Mouse (Mus musculus) neural tube, embryonic 13.5 days (tissue): ENCODE measurements around the gene Vmn1r114. TPM values are rescaled to one million over a fixed set of nuclear protein-coding genes. Genes with fewer than 3 reads are reported as not detected.
"Not testable (repeated sequence)": the region's sequence is repeated elsewhere in the genome, so short reads cannot be mapped to it uniquely, and the experiment has no call there.

Source experiments
- ATAC-seq: fragments of 200-750 bp; cut with Nextera tagmentation; 2 replicates; pipeline ENCODE4 v1.8.0; 2017; ENCODE audit warnings: low read depth, mild to moderate bottlenecking, moderate TSS enrichment, moderate library complexity
- H3K27ac ChIP-seq: fragments of 300-500 bp; sonication (generic); replicated peaks from 2 replicates; pipeline ENCODE4 v1.5.1; 2015; ENCODE audit warnings: moderate library complexity, mild to moderate bottlenecking, inconsistent platforms
- H3K27me3 ChIP-seq: fragments of 300-500 bp; sonication (generic); 2 replicates; pipeline ENCODE4 v1.6.1; 2015; ENCODE audit warnings: mild to moderate bottlenecking, inconsistent platforms
- H3K36me3 ChIP-seq: fragments of 300-500 bp; sonication (generic); 2 replicates; pipeline ENCODE4 v1.6.1; 2015; ENCODE audit warnings: mild to moderate bottlenecking, inconsistent platforms
- H3K4me1 ChIP-seq: fragments of 300-500 bp; sonication (generic); replicated peaks from 2 replicates; pipeline ENCODE4 v1.6.1; 2015; ENCODE audit warnings: inconsistent platforms
- H3K4me2 ChIP-seq: fragments of 300-500 bp; sonication (generic); 2 replicates; pipeline ENCODE4 v1.6.1; 2015; ENCODE audit warnings: inconsistent platforms, mild to moderate bottlenecking, moderate library complexity
- H3K4me3 ChIP-seq: fragments of 300-500 bp; sonication (generic); 2 replicates; pipeline ENCODE4 v1.5.1; 2015; ENCODE audit warnings: mild to moderate bottlenecking, inconsistent platforms
- H3K9ac ChIP-seq: fragments of 300-500 bp; sonication (generic); 2 replicates; pipeline ENCODE4 v1.6.1; 2015; ENCODE audit warnings: moderate library complexity, mild to moderate bottlenecking, inconsistent platforms
- H3K9me3 ChIP-seq: fragments of 300-500 bp; sonication (generic); 2 replicates; pipeline ENCODE4 v1.6.1; 2016; ENCODE audit warnings: inconsistent platforms
- WGBS: fragments of 180-500 bp; shearing (Covaris S2); methylation state at CpG from one replicate; pipeline ENCODE4 v1.1.7; 2015; 5-methylcytosine and 5-hydroxymethylcytosine counted together
- polyA plus RNA-seq: library from polyadenylated mRNA; unstranded; fragments of >200 nt; fragmentation: Nextera tagmentation; extraction: Ambion mirVana; gene quantifications from 2 replicates; pipeline ENCODE4 v1.2.1, GENCODE M21; 2015

Gene Vmn1r114
- not detected in 2 replicates for polyA plus RNA-seq

DNA sequence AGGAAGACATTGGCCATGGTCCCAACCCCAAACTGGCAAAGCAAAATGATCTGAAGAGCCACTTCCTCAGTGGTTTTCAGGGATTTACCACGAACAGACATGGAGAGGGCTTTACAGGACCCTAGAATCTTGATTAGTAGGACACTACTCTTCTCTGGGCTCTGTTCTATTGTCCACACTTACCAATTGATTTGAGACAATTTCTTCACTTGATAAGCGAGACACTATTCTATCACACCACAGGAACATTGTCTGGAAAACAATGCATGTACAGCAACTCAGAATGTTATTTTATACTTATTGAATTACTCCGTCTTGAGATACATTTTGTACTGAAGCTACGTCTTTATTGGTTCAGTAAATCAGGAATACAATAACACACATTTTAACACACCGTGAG lies at the start of gene Vmn1r114:
Vmn1r114 (minus strand) TSS at position 101 of the 400 bp plus-strand sequence.
- not testable (repeated sequence) for H3K9me3 ChIP-seq, ATAC-seq, H3K4me3 ChIP-seq, H3K9ac ChIP-seq, H3K27ac ChIP-seq, H3K4me2 ChIP-seq, H3K4me1 ChIP-seq, H3K27me3 ChIP-seq, H3K36me3 ChIP-seq
- WGBS, result no CpG with 5 or more reads among the region's 5 CpGs

GRCm38 (mm10) chr7:20844885-20845284 lies 32.9 kb upstream of the Vmn1r114 start, which contains the start of gene Vmn1r115:
TSS of gene Vmn1r115 (minus strand) at chr7:20844985.
- H3K4me1 ChIP-seq, H3K4me2 ChIP-seq, H3K9me3 ChIP-seq, H3K9ac ChIP-seq, H3K36me3 ChIP-seq, H3K27ac ChIP-seq, H3K4me3 ChIP-seq, ATAC-seq, H3K27me3 ChIP-seq: not testable (repeated sequence)
- no CpG with 5 or more reads among the region's 3 CpGs for WGBS

GRCm38 (mm10) chr7:20786985-20787384 lies 25.0 kb downstream of the Vmn1r114 start, which contains the start of gene Vmn1r113:
TSS of gene Vmn1r113 (plus strand) at chr7:20787285.
- not testable (repeated sequence) for H3K4me1 ChIP-seq, H3K27ac ChIP-seq, ATAC-seq

GRCm38 (mm10) chr7:20770885-20771284 lies 41.1 kb downstream of the Vmn1r114 start, which contains the start of gene Vmn1r112:
TSS of gene Vmn1r112 (plus strand) at chr7:20771185.
- H3K9me3 ChIP-seq, ATAC-seq, H3K36me3 ChIP-seq, H3K4me1 ChIP-seq, H3K27ac ChIP-seq, H3K9ac ChIP-seq, H3K27me3 ChIP-seq, H3K4me3 ChIP-seq, H3K4me2 ChIP-seq: not testable (repeated sequence)
- no CpG with 5 or more reads among the region's 3 CpGs for WGBS

More at GRCm38 (mm10) chr7:20786985-20787384, 25.0 kb downstream of the Vmn1r114 start, which contains the start of gene Vmn1r113:
- WGBS, result 61% methylated on average over 2 of the region's 2 CpGs
- not testable (repeated sequence) for H3K9me3 ChIP-seq, H3K4me2 ChIP-seq, H3K27me3 ChIP-seq, H3K9ac ChIP-seq, H3K36me3 ChIP-seq, H3K4me3 ChIP-seq

Other genes with a start within 250 kb of the Vmn1r114 start
- gene Gm4141, start 235.9 kb downstream of the Vmn1r114 start, polyA plus RNA-seq, result not detected in 2 replicates
- not detected in 2 replicates for gene Gm4513, start 213.2 kb downstream of the Vmn1r114 start, polyA plus RNA-seq
- not detected in 2 replicates for gene Vmn1r107, start 143.3 kb downstream of the Vmn1r114 start, polyA plus RNA-seq
- not detected in 2 replicates for gene Vmn1r111, start 109.0 kb downstream of the Vmn1r114 start, polyA plus RNA-seq
- not detected in 2 replicates for gene Gm10668, start 81.6 kb downstream of the Vmn1r114 start, polyA plus RNA-seq
- not detected in 2 replicates for gene Vmn1r112, start 41.0 kb downstream of the Vmn1r114 start, polyA plus RNA-seq
- not detected in 2 replicates for gene Vmn1r113, start 24.9 kb downstream of the Vmn1r114 start, polyA plus RNA-seq
- gene Vmn1r115, start 32.8 kb upstream of the Vmn1r114 start, polyA plus RNA-seq, result not detected in 2 replicates
- not detected in 2 replicates for gene Vmn1r116, start 60.1 kb upstream of the Vmn1r114 start, polyA plus RNA-seq
- gene Vmn1r117, start 71.9 kb upstream of the Vmn1r114 start, polyA plus RNA-seq, result not detected in 2 replicates
- gene Vmn1r118, start 100.2 kb upstream of the Vmn1r114 start, polyA plus RNA-seq, result not detected in 2 replicates
- not detected in 2 replicates for gene Vmn1r119, start 200.3 kb upstream of the Vmn1r114 start, polyA plus RNA-seq
- gene Vmn1r120, start 241.6 kb upstream of the Vmn1r114 start, polyA plus RNA-seq, result not detected in 2 replicates